Mouse (Mus musculus): ENCODE data around the gene Sh3gl1. TPM values are rescaled to one million over a fixed set of nuclear protein-coding genes. Genes with fewer than 3 reads are reported as not detected.
A peak's percentile ranks its signal among the peaks of the same experiment; 100 is the strongest.

The Sh3gl1 gene
- polyA plus RNA-seq, 1 experiment from 2014 or later = 125 TPM

GRCm38 (mm10) chr17:56005415-56006061, 30.9 kb downstream of the Sh3gl1 start, which contains the start of the genes Stap2 and Mpnd:
Gene Stap2 (minus strand): TSS chr17:56005584.
Gene Mpnd (plus strand): TSS chr17:56005711.
- 49% methylated on average over 13 of the region's 13 CpGs for WGBS
- H3K9ac ChIP-seq (ENCODE audit: low read length) = no peak within 1 kb of the TSS
- ATAC-seq (ENCODE audit: insufficient read depth, low FRiP score, low TSS enrichment) = no peak

DNA sequence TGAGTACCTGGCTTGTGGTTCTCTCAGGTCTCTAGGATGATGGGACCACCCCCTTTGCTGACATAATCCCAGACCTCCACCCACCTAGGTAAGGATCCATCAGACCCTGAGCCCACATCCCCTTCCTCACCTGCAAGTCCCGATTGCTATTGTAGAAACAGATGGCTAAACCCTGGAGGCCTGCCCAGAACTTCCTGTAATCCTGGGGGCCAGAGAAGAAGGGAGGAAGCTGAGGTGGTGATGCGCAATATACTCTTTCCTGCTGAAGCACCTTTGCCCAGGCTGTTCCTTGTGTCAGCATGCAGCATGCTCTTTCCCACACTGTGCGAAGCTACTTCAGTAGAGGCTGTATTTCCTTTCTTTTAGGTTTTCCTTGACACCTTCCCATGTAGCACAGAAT, 33.4 kb downstream of the Sh3gl1 start:
- WGBS = 84% methylated on average over 3 of the region's 3 CpGs
- no peak for ATAC-seq (ENCODE audit: insufficient read depth, low FRiP score, low TSS enrichment)
- no peak overlapping the region for H3K9ac ChIP-seq (ENCODE audit: low read length)

More at GRCm38 (mm10) chr17:56005415-56006061, 30.9 kb downstream of the Sh3gl1 start, which contains the start of the genes Stap2 and Mpnd:
- no peak within 1 kb of the TSS for H3K27ac ChIP-seq (ENCODE audit: low read depth, low read length)
- peaks cover 10% of the 10 kb centered on the region for H3K4me1 ChIP-seq (ENCODE audit: control insufficient read depth, insufficient read depth, low read length)
- no peaks in the 10 kb centered on the region for H3K9me3 ChIP-seq (ENCODE audit: control insufficient read depth, low read length)
- no peaks in the 10 kb centered on the region for H3K36me3 ChIP-seq (ENCODE audit: control insufficient read depth, insufficient read depth, low read length)
- no peak for DNase-seq (ENCODE audit: low spot score)
- 0 out of 2 replicates have a peak, but pooled peaks cover 2% of the 10 kb centered on the region for H3K27me3 ChIP-seq (ENCODE audit: control insufficient read depth, insufficient read depth, low read length)
- 0 out of 2 replicates have a peak within 1 kb of the TSS, but pooled peaks have one; percentile 2 for H3K4me2 ChIP-seq (ENCODE audit: low read depth)
- no peak within 1 kb of the TSS for H3K4me3 ChIP-seq (ENCODE audit: low read depth, low read length)

DNA sequence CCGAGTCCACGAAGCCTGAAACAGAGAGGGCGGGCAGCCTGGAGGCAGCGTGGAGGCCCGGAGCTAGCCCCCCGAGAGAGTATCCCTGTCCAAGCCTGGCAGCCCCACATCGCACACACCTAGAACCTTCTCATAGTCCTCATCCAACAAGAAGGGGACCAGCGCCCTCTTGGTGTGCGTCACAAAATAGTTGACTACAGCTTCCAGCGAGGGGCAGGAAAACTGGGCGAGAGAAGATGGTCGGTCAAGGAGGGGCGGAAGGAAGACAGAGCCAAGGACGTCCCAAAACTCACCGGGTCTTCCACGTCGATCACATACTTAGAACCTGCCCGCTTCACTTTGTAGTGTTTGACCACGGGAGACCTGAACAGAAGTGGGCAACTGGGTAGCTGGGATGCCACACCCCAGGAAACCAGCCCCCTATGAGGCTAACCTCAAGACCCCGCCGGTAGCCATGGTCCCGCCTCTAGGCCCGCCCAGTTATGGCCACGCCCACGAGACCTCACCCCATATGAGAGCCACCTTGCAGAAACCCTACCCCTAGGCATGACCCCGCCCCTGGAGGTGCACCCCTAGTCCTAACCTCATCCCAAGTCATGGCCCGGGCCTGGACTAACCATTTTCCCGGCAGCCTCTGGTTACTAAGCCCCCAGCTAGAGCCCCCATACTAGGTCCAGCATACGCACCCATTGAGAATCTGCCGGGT, 36.5 kb downstream of the Sh3gl1 start:
- Histone ChIP-seq H3K9me3 (ENCODE audit: control insufficient read depth, low read length) (no peaks in the 10 kb centered on the region), H3K4me2 (ENCODE audit: low read depth) (peak overlapping the region; percentile 25; the same call in 1 of the 2 replicates), H3K4me1 (ENCODE audit: control insufficient read depth, insufficient read depth, low read length) (no peaks in the 10 kb centered on the region), H3K36me3 (ENCODE audit: control insufficient read depth, insufficient read depth, low read length) (no peaks in the 10 kb centered on the region), H3K27ac (ENCODE audit: low read depth, low read length) (no peak overlapping the region), H3K27me3 (ENCODE audit: control insufficient read depth, insufficient read depth, low read length) (peaks cover 3% of the 10 kb centered on the region; the same call in 1 of the 2 replicates), H3K9ac (ENCODE audit: low read length) (no peak overlapping the region), H3K4me3 (ENCODE audit: low read depth, low read length) (0 out of 2 replicates have a peak overlapping the region, but pooled peaks have one; percentile 1)
- no peak for DNase-seq (ENCODE audit: low spot score)
- WGBS = 5% methylated on average over 30 of the region's 30 CpGs
- peak; percentile 36 for ATAC-seq (ENCODE audit: insufficient read depth, low FRiP score, low TSS enrichment)

More for the DNA sequence above, 33.4 kb downstream of the Sh3gl1 start:
- DNase-seq (ENCODE audit: low spot score) = no peak
- no peaks in the 10 kb centered on the region for H3K9me3 ChIP-seq (ENCODE audit: control insufficient read depth, low read length)
- H3K4me1 ChIP-seq (ENCODE audit: control insufficient read depth, insufficient read depth, low read length) = no peaks in the 10 kb centered on the region
- no peak overlapping the region for H3K4me3 ChIP-seq (ENCODE audit: low read depth, low read length)
- peaks cover 5% of the 10 kb centered on the region; the same call in 1 of the 2 replicates for H3K27me3 ChIP-seq (ENCODE audit: control insufficient read depth, insufficient read depth, low read length)
- no peaks in the 10 kb centered on the region for H3K36me3 ChIP-seq (ENCODE audit: control insufficient read depth, insufficient read depth, low read length)
- no peak overlapping the region for H3K27ac ChIP-seq (ENCODE audit: low read depth, low read length)
- no peak overlapping the region for H3K4me2 ChIP-seq (ENCODE audit: low read depth)

- DNase-seq (ENCODE audit: low spot score) (no peak), ATAC-seq (ENCODE audit: insufficient read depth, low FRiP score, low TSS enrichment) (no peak)
- Histone ChIP-seq H3K27me3 (ENCODE audit: control insufficient read depth, insufficient read depth, low read length) (peaks cover 3% of the 10 kb centered on the region; the same call in 1 of the 2 replicates), H3K4me3 (ENCODE audit: low read depth, low read length) (no peak overlapping the region), H3K9ac (ENCODE audit: low read length) (no peak overlapping the region), H3K27ac (ENCODE audit: low read depth, low read length) (no peak overlapping the region), H3K9me3 (ENCODE audit: control insufficient read depth, low read length) (no peaks in the 10 kb centered on the region), H3K4me2 (ENCODE audit: low read depth) (no peak overlapping the region), H3K36me3 (ENCODE audit: control insufficient read depth, insufficient read depth, low read length) (no peaks in the 10 kb centered on the region), H3K4me1 (ENCODE audit: control insufficient read depth, insufficient read depth, low read length) (no peaks in the 10 kb centered on the region)
- WGBS = 88% methylated on average over 15 of the region's 15 CpGs
Measured at GRCm38 (mm10) chr17:55996007-55996406, 40.4 kb downstream of the Sh3gl1 start.

DNA sequence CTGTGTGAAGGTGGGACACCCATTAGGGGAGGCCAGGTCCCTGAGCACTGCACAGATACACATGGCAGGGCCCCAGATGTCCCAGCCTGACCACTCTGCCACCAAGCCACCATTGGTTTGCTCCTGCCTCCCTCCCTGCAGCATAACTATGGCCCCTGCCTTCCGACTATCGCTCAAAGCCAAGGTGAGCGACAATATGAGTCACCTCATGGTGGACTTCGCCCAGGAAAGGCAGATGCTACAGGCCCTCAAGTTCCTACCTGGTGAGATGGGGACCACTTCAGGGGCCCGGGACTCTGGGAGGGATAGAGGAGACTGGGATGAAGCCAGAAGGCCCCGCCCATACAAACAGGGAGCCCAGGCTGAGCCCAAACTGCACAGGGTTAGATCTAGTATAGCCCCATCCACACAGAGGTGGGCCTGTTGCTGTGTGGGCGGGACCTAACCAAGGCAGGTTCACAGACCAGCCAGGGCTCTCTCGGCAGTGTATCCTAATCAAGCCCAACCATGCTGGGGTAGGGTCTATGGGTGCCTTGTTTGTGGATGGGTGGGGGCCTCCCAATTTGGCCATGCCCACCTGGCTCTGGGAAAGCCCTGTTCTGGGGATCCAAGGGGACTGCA, 46.0 kb downstream of the Sh3gl1 start:
- Histone ChIP-seq H3K4me3 (ENCODE audit: low read depth, low read length) (no peak overlapping the region), H3K27me3 (ENCODE audit: control insufficient read depth, insufficient read depth, low read length) (no peaks in the 10 kb centered on the region), H3K4me2 (ENCODE audit: low read depth) (no peak overlapping the region), H3K9ac (ENCODE audit: low read length) (no peak overlapping the region), H3K36me3 (ENCODE audit: control insufficient read depth, insufficient read depth, low read length) (no peaks in the 10 kb centered on the region; the same call in 1 of the 2 replicates), H3K4me1 (ENCODE audit: control insufficient read depth, insufficient read depth, low read length) (peaks cover 8% of the 10 kb centered on the region; the same call in 1 of the 2 replicates), H3K27ac (ENCODE audit: low read depth, low read length) (no peak overlapping the region), H3K9me3 (ENCODE audit: control insufficient read depth, low read length) (no peaks in the 10 kb centered on the region)
- no peak for ATAC-seq (ENCODE audit: insufficient read depth, low FRiP score, low TSS enrichment)
- 86% methylated on average over 8 of the region's 8 CpGs for WGBS
- no peak for DNase-seq (ENCODE audit: low spot score)

DNA sequence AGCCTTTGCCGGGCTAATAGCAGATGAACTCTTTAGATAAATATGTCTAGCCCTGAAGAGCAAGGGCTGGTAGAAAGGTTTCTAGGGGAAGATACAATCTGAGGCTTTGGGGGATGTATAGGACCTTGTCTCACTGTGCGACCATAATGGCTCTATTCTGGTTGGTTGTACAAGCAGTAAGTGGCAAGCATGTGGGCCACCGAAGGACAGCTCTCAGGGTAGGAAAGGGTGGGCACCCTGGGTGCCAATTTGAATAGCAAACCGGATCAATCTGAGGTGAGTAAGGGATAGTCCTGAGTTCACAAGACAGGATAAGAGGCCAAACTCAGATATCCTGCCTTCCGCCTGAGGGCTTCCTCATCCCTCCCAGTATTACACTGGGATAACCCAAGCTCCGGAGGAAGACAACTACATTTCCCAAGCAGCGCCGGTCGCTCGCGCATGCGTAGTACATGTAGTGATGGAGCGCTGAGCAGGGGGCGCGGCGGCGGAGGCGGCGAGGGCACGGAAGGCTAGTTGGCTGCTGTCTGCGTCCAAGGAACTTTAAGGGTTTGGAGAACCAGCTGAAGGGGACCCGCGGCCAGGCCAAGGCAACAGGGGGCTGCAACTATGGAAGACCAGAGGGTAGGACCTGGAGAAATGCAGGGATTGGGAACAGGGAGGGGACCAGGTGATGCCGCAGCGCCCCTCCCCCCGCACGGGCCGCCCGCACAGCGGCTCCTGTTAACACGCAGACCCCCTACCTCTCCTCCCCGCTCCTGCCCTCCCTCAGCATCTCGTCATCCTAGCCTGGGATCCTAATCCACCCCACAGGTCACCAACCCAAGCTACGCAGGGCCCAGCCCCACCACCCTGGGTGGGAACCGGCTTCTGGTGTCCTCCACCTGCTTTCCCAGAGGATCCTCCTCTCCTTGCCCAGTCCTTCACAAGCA, 50.1 kb downstream of the Sh3gl1 start, which contains the start of gene Fsd1:
TSS of gene Fsd1 (plus strand) at position 480 of the 932 bp plus-strand sequence.
- peak; percentile 81 for ATAC-seq (ENCODE audit: insufficient read depth, low FRiP score, low TSS enrichment)
- Histone ChIP-seq H3K9ac (ENCODE audit: low read length) (peak within 1 kb of the TSS; percentile 69), H3K27ac (ENCODE audit: low read depth, low read length) (no peak within 1 kb of the TSS), H3K27me3 (ENCODE audit: control insufficient read depth, insufficient read depth, low read length) (no peaks in the 10 kb centered on the region), H3K9me3 (ENCODE audit: control insufficient read depth, low read length) (no peaks in the 10 kb centered on the region), H3K4me2 (ENCODE audit: low read depth) (peak within 1 kb of the TSS; percentile 83), H3K4me3 (ENCODE audit: low read depth, low read length) (peak within 1 kb of the TSS; percentile 62), H3K4me1 (ENCODE audit: control insufficient read depth, insufficient read depth, low read length) (peaks cover 8% of the 10 kb centered on the region; the same call in 1 of the 2 replicates), H3K36me3 (ENCODE audit: control insufficient read depth, insufficient read depth, low read length) (no peaks in the 10 kb centered on the region; the same call in 1 of the 2 replicates)
- 9% methylated on average over 35 of the region's 35 CpGs for WGBS
- peak; percentile 85 for DNase-seq (ENCODE audit: low spot score)

DNA sequence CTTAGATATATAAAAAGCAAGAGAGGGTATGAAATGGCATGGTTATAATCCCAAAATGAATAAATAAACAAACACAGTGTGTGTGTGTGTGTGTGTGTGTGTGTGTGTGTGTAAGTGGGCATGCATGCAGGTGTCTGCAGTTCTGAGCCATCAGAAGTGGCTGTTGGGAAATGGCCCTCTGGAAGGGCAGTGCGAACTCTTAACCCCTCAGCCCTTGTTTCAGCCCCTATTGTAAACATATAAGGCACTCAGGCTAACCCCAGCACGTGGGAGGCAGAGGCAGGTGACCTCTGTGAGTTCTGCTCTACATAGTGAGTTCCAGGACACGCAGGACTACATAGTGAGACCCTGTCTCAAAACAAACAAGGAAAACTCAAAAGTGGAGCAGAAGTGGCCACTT, 59.1 kb downstream of the Sh3gl1 start:
- Histone ChIP-seq H3K27ac (ENCODE audit: low read depth, low read length) (peak overlapping the region; percentile 8; the same call in 1 of the 2 replicates), H3K4me2 (ENCODE audit: low read depth) (no peak overlapping the region), H3K4me3 (ENCODE audit: low read depth, low read length) (no peak overlapping the region), H3K36me3 (ENCODE audit: control insufficient read depth, insufficient read depth, low read length) (peaks cover 3% of the 10 kb centered on the region; the same call in 1 of the 2 replicates), H3K9me3 (ENCODE audit: control insufficient read depth, low read length) (no peaks in the 10 kb centered on the region), H3K9ac (ENCODE audit: low read length) (no peak overlapping the region), H3K27me3 (ENCODE audit: control insufficient read depth, insufficient read depth, low read length) (no peaks in the 10 kb centered on the region), H3K4me1 (ENCODE audit: control insufficient read depth, insufficient read depth, low read length) (peaks cover 9% of the 10 kb centered on the region)
- ATAC-seq (ENCODE audit: insufficient read depth, low FRiP score, low TSS enrichment) = no peak
- no peak for DNase-seq (ENCODE audit: low spot score)
- 50% methylated on average over 3 of the region's 3 CpGs for WGBS
